Mouse (Mus musculus) thymus, adult 2 months (tissue): ENCODE results near the gene Gm45716. TPM values are rescaled to one million over a fixed set of nuclear protein-coding genes. Genes with fewer than 3 reads are reported as not detected.

Source experiments
- DNase-seq: peaks from one replicate; pipeline ENCODE4 v3.0.0; 2021
- H3K27ac ChIP-seq: fragments of 200-500 bp; 2 replicates; pipeline ENCODE4 v1.5.1; 2012; ENCODE audit warnings: low read length, control low read depth; ENCODE audit not compliant: control insufficient read depth, insufficient read depth
- H3K27me3 ChIP-seq: fragments of 200-500 bp; 2 replicates; pipeline ENCODE4 v1.6.1; 2012; ENCODE audit warnings: mild to moderate bottlenecking, low read length, moderate library complexity, mixed read lengths; ENCODE audit not compliant: control insufficient read depth, insufficient read depth
- H3K36me3 ChIP-seq: fragments of 200-500 bp; 2 replicates; pipeline ENCODE4 v1.6.1; 2012; ENCODE audit warnings: mild to moderate bottlenecking, low read length, moderate library complexity; ENCODE audit not compliant: control insufficient read depth, insufficient read depth
- H3K4me1 ChIP-seq: fragments of 200-500 bp; replicated peaks from 2 replicates; pipeline ENCODE4 v1.6.1; 2012; ENCODE audit warnings: low read length; ENCODE audit not compliant: control insufficient read depth, insufficient read depth
- H3K4me3 ChIP-seq: fragments of 200-500 bp; 2 replicates; pipeline ENCODE4 v1.5.1; 2012; ENCODE audit warnings: mild to moderate bottlenecking, low read length, control low read depth, moderate library complexity; ENCODE audit not compliant: control insufficient read depth, insufficient read depth
- CTCF ChIP-seq: fragments of 200-500 bp; IDR thresholded peaks from 2 replicates; pipeline ENCODE4 v1.5.1; 2012; ENCODE audit warnings: mild to moderate bottlenecking, control low read depth, low read length, moderate library complexity, borderline replicate concordance; ENCODE audit not compliant: control insufficient read depth, poor library complexity, insufficient read depth; ENCODE audit errors: extremely low read depth
- POLR2A ChIP-seq: fragments of 200-500 bp; IDR thresholded peaks from 2 replicates; pipeline ENCODE4 v1.6.1; 2012; ENCODE audit warnings: mild to moderate bottlenecking, low read length, control low read depth, moderate library complexity; ENCODE audit not compliant: control insufficient read depth, poor library complexity, insufficient read depth; ENCODE audit errors: extremely low read depth
- whole genome bisulfite sequencing: fragments of 180-500 bp; shearing (Covaris S2); methylation state at CpG from one replicate; pipeline ENCODE4 v1.1.7; 2018; 5-methylcytosine and 5-hydroxymethylcytosine counted together
- polyA plus RNA-seq: library from polyadenylated mRNA; depleted of rRNA; stranded (reverse); fragments of >200 nt; gene quantifications from 2 replicates; pipeline ENCODE4 v1.2.3, GENCODE M21; 2012; rRNA removed

The Gm45716 gene
- polyA plus RNA-seq: 2.1 and 2.9 TPM in 2 replicates

DNA sequence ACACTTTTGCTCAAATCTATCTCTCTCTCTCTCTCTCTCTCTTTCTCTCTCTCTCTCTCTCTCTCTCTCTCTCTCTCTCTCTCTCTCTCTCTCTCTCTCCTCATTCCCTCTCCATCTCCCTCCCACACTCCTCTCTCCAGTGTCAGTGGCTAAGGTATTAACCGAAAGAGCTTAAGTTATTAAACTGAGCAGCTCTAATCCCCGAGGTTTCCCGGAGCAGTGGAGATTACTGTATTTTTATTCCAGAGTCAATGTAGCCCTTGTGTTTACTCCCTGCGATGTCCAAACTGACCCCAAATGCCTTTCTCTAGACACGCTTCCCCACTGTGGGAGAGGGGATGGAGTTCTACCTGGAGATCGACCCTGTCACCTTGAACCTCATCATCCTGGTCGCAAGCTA lies at the start of gene Gm45716:
Gene Gm45716 (plus strand): TSS at position 243 of the 400 bp plus-strand sequence.
- no peak for DNase-seq
- Histone ChIP-seq H3K27me3 (no peaks in the 10 kb centered on the region), H3K36me3 (no peaks in the 10 kb centered on the region), H3K4me3 (no peak within 1 kb of the TSS), H3K4me1 (no peaks in the 10 kb centered on the region), H3K27ac (no peak within 1 kb of the TSS)
- WGBS: 95% methylated on average over 7 of the region's 7 CpGs
- TF ChIP-seq POLR2A (no peak), CTCF (no peak)

GRCm38 (mm10) chr11:90142393-90142792 lies 45.1 kb upstream of the Gm45716 start:
- H3K27ac ChIP-seq: no peak overlapping the region
- no peak for DNase-seq

DNA sequence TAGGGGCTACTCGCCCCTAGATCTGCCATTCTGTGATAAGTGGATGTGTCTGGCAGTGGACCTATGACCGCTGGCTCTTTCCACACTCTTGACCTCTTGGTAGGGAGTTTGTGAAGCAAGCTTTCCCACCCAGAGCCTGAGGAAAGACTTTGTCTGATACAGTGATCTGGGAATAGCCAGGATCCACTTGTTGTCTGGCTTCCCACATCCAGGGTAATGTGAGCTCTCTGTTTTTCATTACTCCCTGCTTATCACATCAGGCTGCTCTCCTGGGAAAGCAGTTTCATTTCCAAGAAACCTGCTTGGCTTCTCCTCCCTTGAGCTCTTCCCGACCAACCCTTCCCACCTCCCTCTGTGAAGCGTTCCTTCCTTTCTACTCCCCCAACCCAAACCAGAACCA lies 44.5 kb upstream of the Gm45716 start:
- Histone ChIP-seq H3K4me3 (no peak overlapping the region), H3K4me1 (no peaks in the 10 kb centered on the region), H3K27me3 (no peaks in the 10 kb centered on the region), H3K36me3 (no peaks in the 10 kb centered on the region), H3K27ac (no peak overlapping the region)
- DNase-seq: no peak
- TF ChIP-seq POLR2A: no peak
- TF ChIP-seq CTCF: no peak
- 72% methylated on average over 4 of the region's 4 CpGs for WGBS

More at GRCm38 (mm10) chr11:90142393-90142792, 45.1 kb upstream of the Gm45716 start:
- H3K4me3 ChIP-seq: no peak overlapping the region
- H3K4me1 ChIP-seq: no peaks in the 10 kb centered on the region
- no peak for TF ChIP-seq CTCF
- no peak for TF ChIP-seq POLR2A
- 69% methylated on average over 4 of the region's 4 CpGs for WGBS
- H3K36me3 ChIP-seq: no peaks in the 10 kb centered on the region
- no peaks in the 10 kb centered on the region for H3K27me3 ChIP-seq

GRCm38 (mm10) chr11:90146086-90146860 lies 41.2 kb upstream of the Gm45716 start:
- Histone ChIP-seq H3K27me3 (no peaks in the 10 kb centered on the region), H3K4me1 (no peaks in the 10 kb centered on the region), H3K4me3 (no peak overlapping the region), H3K36me3 (no peaks in the 10 kb centered on the region), H3K27ac (no peak overlapping the region)
- WGBS: 94% methylated on average over 17 of the region's 17 CpGs
- TF ChIP-seq POLR2A: no peak
- TF ChIP-seq CTCF: no peak
- no peak for DNase-seq

GRCm38 (mm10) chr11:90155066-90155465 lies 32.4 kb upstream of the Gm45716 start:
- TF ChIP-seq CTCF (no peak), POLR2A (no peak)
- Histone ChIP-seq H3K27ac (no peak overlapping the region), H3K4me1 (no peaks in the 10 kb centered on the region), H3K27me3 (no peaks in the 10 kb centered on the region), H3K4me3 (no peak overlapping the region), H3K36me3 (no peaks in the 10 kb centered on the region)
- no peak for DNase-seq
- 63% methylated on average over 5 of the region's 5 CpGs for WGBS

DNA sequence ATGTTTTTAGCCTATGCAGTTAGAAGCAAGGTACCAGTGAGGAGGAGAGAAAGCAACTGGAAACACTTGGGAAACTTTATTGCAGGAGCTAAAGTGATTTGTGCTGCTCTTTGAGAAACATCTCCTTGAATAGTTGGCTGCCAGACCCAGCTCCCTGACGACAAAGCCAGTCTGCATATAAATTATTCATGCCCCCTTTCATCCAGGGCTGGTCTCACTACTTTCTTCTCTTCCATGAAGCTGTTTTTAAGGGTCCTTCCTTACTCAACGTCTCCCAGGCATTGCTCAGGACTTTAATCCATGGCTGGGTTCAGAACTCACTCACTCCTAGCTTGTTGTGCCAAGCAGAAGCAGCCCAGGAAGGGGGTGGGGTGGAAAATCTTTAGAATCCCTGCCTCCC lies 32.0 kb upstream of the Gm45716 start:
- H3K27ac ChIP-seq: no peak overlapping the region
- 36% methylated on average over 2 of the region's 2 CpGs for WGBS
- DNase-seq: no peak
- TF ChIP-seq CTCF (no peak), POLR2A (no peak)
- no peak overlapping the region for H3K4me3 ChIP-seq
- no peaks in the 10 kb centered on the region for H3K36me3 ChIP-seq
- H3K4me1 ChIP-seq: no peaks in the 10 kb centered on the region
- no peaks in the 10 kb centered on the region for H3K27me3 ChIP-seq

DNA sequence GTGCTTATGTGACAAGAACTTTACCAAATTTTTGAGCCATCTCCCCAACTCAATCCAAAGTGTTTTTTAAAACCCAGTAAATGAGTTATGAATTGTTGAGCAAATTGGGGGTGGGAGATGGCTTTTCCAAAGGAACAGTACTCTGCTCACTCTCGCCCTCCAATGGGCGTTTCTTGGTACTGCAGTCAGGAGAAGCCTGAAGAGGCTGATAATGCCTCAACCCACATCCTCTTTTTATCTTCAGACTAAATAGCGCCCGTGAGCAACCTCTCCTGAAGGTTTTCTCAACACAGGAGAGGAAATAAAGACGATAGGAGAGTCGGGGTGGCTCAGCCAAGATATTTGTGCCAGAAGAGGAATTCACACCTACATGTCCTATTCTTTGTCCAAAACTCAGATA lies 19.7 kb upstream of the Gm45716 start:
- TF ChIP-seq CTCF (no peak), POLR2A (no peak)
- 2% methylated on average over 6 of the region's 6 CpGs for WGBS
- Histone ChIP-seq H3K27me3 (no peaks in the 10 kb centered on the region), H3K4me1 (no peaks in the 10 kb centered on the region), H3K27ac (no peak overlapping the region), H3K36me3 (no peaks in the 10 kb centered on the region), H3K4me3 (no peak overlapping the region)
- DNase-seq: peak; percentile 7
